Mouse (Mus musculus): Measurements from ENCODE around the gene Cdkl2. TPM values are rescaled to one million over a fixed set of nuclear protein-coding genes. Genes with fewer than 3 reads are reported as not detected.
A peak's percentile ranks its signal among the peaks of the same experiment; 100 is the strongest.

Cdkl2 gene
- polyA plus RNA-seq, 1 experiment from 2014 or later: 2.2 TPM

DNA sequence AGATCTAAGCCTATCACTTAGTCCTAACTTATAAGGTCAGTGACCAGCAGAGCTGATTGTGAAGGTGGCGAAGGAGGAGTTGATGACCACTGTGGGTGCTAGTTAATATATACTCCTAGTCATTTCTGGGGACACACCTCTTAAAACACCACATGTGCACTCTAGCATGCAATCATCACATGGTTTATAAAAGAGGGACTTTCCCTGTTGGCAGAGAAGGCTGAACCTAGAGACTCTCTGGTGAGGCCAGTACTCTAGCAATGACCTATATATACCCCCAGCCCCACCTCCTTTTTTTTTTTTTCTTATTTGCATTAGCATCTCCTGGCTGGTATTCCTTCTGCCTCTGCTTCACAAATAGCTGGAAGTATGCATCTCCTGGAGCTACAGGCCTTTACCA lies 82.3 kb downstream of the Cdkl2 start:
- peak; percentile 21; the same call in 1 of the 2 replicates for ATAC-seq (replicated peaks; ENCODE audit: low FRiP score, low read depth)
- no peak for DNase-seq (ENCODE audit: low spot score)

GRCm38 (mm10) chr5:91960606-91961254 lies 83.0 kb downstream of the Cdkl2 start:
- no peaks in the 10 kb centered on the region for H3K27me3 ChIP-seq (ENCODE audit: insufficient read depth, low read length)

More for the DNA sequence above, 82.3 kb downstream of the Cdkl2 start:
- H3K4me3 ChIP-seq (replicated peaks; ENCODE audit: low read depth, low read length): peak overlapping the region; percentile 71
- peaks cover 6% of the 10 kb centered on the region; the same call in 1 of the 2 replicates for H3K36me3 ChIP-seq (ENCODE audit: insufficient read depth, low read length)
- peak overlapping the region; percentile 72; the same call in 1 of the 2 replicates for H3K9ac ChIP-seq (ENCODE audit: low read depth, low read length)
- no peaks in the 10 kb centered on the region for H3K9me3 ChIP-seq (replicated peaks; ENCODE audit: low read length)
- 73% methylated on average over 1 of the region's 1 CpGs for WGBS
- H3K27me3 ChIP-seq (ENCODE audit: insufficient read depth, low read length): no peaks in the 10 kb centered on the region
- peaks cover 9% of the 10 kb centered on the region; the same call in 1 of the 2 replicates for H3K4me1 ChIP-seq (replicated peaks; ENCODE audit: insufficient read depth, low read length)
- peak overlapping the region; percentile 98; the same call in 1 of the 2 replicates for H3K27ac ChIP-seq
- TF ChIP-seq CTCF (IDR thresholded peaks at IDR 0.05; ENCODE audit: low read depth): no peak
- H3K4me2 ChIP-seq (ENCODE audit: low read length): peak overlapping the region; percentile 61

GRCm38 (mm10) chr5:91959986-91960385 lies 83.7 kb downstream of the Cdkl2 start:
- peaks cover 8% of the 10 kb centered on the region; the same call in 1 of the 2 replicates for H3K36me3 ChIP-seq (ENCODE audit: insufficient read depth, low read length)
- H3K4me3 ChIP-seq (replicated peaks; ENCODE audit: low read depth, low read length): no peak overlapping the region
- ATAC-seq (replicated peaks; ENCODE audit: low FRiP score, low read depth) (no peak), DNase-seq (ENCODE audit: low spot score) (no peak)
- H3K27ac ChIP-seq: no peak overlapping the region
- H3K27me3 ChIP-seq (ENCODE audit: insufficient read depth, low read length): no peaks in the 10 kb centered on the region
- 77% methylated on average over 1 of the region's 1 CpGs for WGBS
- TF ChIP-seq CTCF (IDR thresholded peaks at IDR 0.05; ENCODE audit: low read depth): no peak
- H3K4me2 ChIP-seq (ENCODE audit: low read length): peak overlapping the region; percentile 61
- H3K9me3 ChIP-seq (replicated peaks; ENCODE audit: low read length): no peaks in the 10 kb centered on the region
- no peak overlapping the region for H3K9ac ChIP-seq (ENCODE audit: low read depth, low read length)
- H3K4me1 ChIP-seq (replicated peaks; ENCODE audit: insufficient read depth, low read length): peaks cover 9% of the 10 kb centered on the region; the same call in 1 of the 2 replicates

More at GRCm38 (mm10) chr5:91960606-91961254, 83.0 kb downstream of the Cdkl2 start:
- peak overlapping the region; percentile 61 for H3K4me2 ChIP-seq (ENCODE audit: low read length)
- no peaks in the 10 kb centered on the region for H3K9me3 ChIP-seq (replicated peaks; ENCODE audit: low read length)
- H3K9ac ChIP-seq (ENCODE audit: low read depth, low read length): no peak overlapping the region
- 53% methylated on average over 3 of the region's 3 CpGs for WGBS
- DNase-seq (ENCODE audit: low spot score) (no peak), ATAC-seq (replicated peaks; ENCODE audit: low FRiP score, low read depth) (no peak)
- H3K27ac ChIP-seq: no peak overlapping the region
- no peak for TF ChIP-seq CTCF (IDR thresholded peaks at IDR 0.05; ENCODE audit: low read depth)
- H3K4me3 ChIP-seq (replicated peaks; ENCODE audit: low read depth, low read length): 0 out of 2 replicates have a peak overlapping the region, but pooled peaks have one; percentile 0
- peaks cover 6% of the 10 kb centered on the region; the same call in 1 of the 2 replicates for H3K36me3 ChIP-seq (ENCODE audit: insufficient read depth, low read length)
- H3K4me1 ChIP-seq (replicated peaks; ENCODE audit: insufficient read depth, low read length): peaks cover 9% of the 10 kb centered on the region; the same call in 1 of the 2 replicates

GRCm38 (mm10) chr5:91959096-91959495 lies 84.6 kb downstream of the Cdkl2 start:
- no peaks in the 10 kb centered on the region for H3K27me3 ChIP-seq (ENCODE audit: insufficient read depth, low read length)
- no peak for TF ChIP-seq CTCF (IDR thresholded peaks at IDR 0.05; ENCODE audit: low read depth)

DNA sequence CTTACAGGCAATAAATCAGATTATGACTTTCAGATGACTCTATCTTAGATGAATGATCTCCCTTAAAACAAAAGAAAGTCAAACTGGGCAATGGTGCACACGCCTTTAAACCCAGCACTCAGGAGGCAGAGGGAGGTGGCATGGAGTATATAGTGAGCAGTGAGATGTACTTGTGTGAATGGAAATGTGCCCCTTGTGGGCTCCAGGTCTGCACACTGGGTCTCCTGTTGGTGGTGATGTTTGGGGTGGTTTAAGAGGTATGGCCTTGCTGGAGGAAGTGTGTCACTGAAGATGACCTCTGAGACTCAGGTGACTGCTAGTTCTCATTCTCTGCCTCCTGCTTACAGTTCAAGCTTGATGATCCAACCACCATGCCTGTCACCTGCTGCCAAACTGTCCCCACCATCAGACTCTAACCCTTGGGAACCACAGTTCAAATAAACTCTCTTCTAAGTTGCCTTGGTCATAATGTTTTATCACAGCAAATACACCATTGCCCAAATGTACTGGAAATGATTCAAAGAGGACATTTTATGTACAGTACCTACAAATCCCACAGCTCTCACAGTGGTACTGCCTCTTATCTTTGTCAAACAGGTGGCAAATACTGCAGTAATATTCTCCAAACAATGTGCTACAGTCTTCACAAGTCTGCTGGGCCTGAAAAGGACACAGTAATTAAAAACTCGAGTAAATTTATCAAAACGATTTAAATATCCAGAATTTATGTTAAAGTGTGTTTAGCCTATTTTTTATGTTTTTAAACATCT lies 86.5 kb downstream of the Cdkl2 start:
- Histone ChIP-seq H3K4me1 (replicated peaks; ENCODE audit: insufficient read depth, low read length) (peaks cover 9% of the 10 kb centered on the region; the same call in 1 of the 2 replicates), H3K9me3 (replicated peaks; ENCODE audit: low read length) (no peaks in the 10 kb centered on the region), H3K36me3 (ENCODE audit: insufficient read depth, low read length) (peaks cover 25% of the 10 kb centered on the region), H3K9ac (ENCODE audit: low read depth, low read length) (no peak overlapping the region), H3K27me3 (ENCODE audit: insufficient read depth, low read length) (no peaks in the 10 kb centered on the region), H3K4me2 (ENCODE audit: low read length) (no peak overlapping the region), H3K4me3 (replicated peaks; ENCODE audit: low read depth, low read length) (no peak overlapping the region), H3K27ac (no peak overlapping the region)
- WGBS: 95% methylated on average over 3 of the region's 3 CpGs
- DNase-seq (ENCODE audit: low spot score): no peak
- ATAC-seq (replicated peaks; ENCODE audit: low FRiP score, low read depth): no peak
- TF ChIP-seq CTCF (IDR thresholded peaks at IDR 0.05; ENCODE audit: low read depth): no peak

More at GRCm38 (mm10) chr5:91959096-91959495, 84.6 kb downstream of the Cdkl2 start:
- DNase-seq (ENCODE audit: low spot score) (no peak), ATAC-seq (replicated peaks; ENCODE audit: low FRiP score, low read depth) (no peak)
- Histone ChIP-seq H3K4me1 (replicated peaks; ENCODE audit: insufficient read depth, low read length) (peaks cover 9% of the 10 kb centered on the region; the same call in 1 of the 2 replicates), H3K9ac (ENCODE audit: low read depth, low read length) (no peak overlapping the region), H3K27ac (no peak overlapping the region), H3K36me3 (ENCODE audit: insufficient read depth, low read length) (peaks cover 12% of the 10 kb centered on the region; the same call in 1 of the 2 replicates), H3K4me3 (replicated peaks; ENCODE audit: low read depth, low read length) (no peak overlapping the region), H3K4me2 (ENCODE audit: low read length) (no peak overlapping the region), H3K9me3 (replicated peaks; ENCODE audit: low read length) (no peaks in the 10 kb centered on the region)
- 80% methylated on average over 1 of the region's 1 CpGs for WGBS

Other genes starting within 250 kb of the Cdkl2 start
- 80.1 and 80.9 TPM in 2 replicates for gene Rchy1, start 80.8 kb downstream of the Cdkl2 start, polyA plus RNA-seq (2015; fragmentation: Nextera tagmentation; extraction: Ambion mirVana)
- gene Odaph, start 56.4 kb downstream of the Cdkl2 start, polyA plus RNA-seq (2015; fragmentation: Nextera tagmentation; extraction: Ambion mirVana): not detected in 2 replicates
- 134 and 155 TPM in 2 replicates for gene G3bp2, start 39.8 kb upstream of the Cdkl2 start, polyA plus RNA-seq (2015; fragmentation: Nextera tagmentation; extraction: Ambion mirVana)
- gene Uso1, start 94.1 kb upstream of the Cdkl2 start, polyA plus RNA-seq (2015; fragmentation: Nextera tagmentation; extraction: Ambion mirVana): 36.1 and 38.4 TPM in 2 replicates
- gene U90926, start 171.5 kb upstream of the Cdkl2 start, polyA plus RNA-seq (2015; fragmentation: Nextera tagmentation; extraction: Ambion mirVana): not detected in 2 replicates
- gene Ppef2, start 212.4 kb upstream of the Cdkl2 start, polyA plus RNA-seq (2015; fragmentation: Nextera tagmentation; extraction: Ambion mirVana): 0.07 and 0.20 TPM in 2 replicates
- gene Naaa, start 234.3 kb upstream of the Cdkl2 start, polyA plus RNA-seq (2015; fragmentation: Nextera tagmentation; extraction: Ambion mirVana): 19.4 and 19.7 TPM in 2 replicates

Measured in kidney, postnatal 0 days (tissue).